Mouse (Mus musculus) 416B (cell line): ENCODE data around the gene Gm3012.
"Not testable (repeated sequence)": the region's sequence is repeated elsewhere in the genome, so short reads cannot be mapped to it uniquely, and the experiment has no call there.

Experiments
- DNase-seq: peaks from one replicate; pipeline ENCODE4 v3.0.0; 2011; ENCODE audit warnings: low read depth

Gm3012 gene

GRCm38 (mm10) chr14:3634212-3634611 lies at the start of gene Gm3012:
TSS of gene Gm3012 (plus strand) at chr14:3634512.
- not testable (repeated sequence) for DNase-seq

GRCm38 (mm10) chr14:3651730-3652129 lies 17.4 kb downstream of the Gm3012 start, which contains the start of gene Gm3020:
TSS of gene Gm3020 (plus strand) at chr14:3652030.
- DNase-seq: not testable (repeated sequence)

GRCm38 (mm10) chr14:3688483-3688882 lies 54.2 kb downstream of the Gm3012 start, which contains the start of gene Gm3043:
TSS of gene Gm3043 (plus strand) at chr14:3688783.
- DNase-seq: not testable (repeated sequence)
